Mouse (Mus musculus) cortical plate, adult 2 months (tissue): ENCODE data around the gene D16Ertd472e.

Experiments used
- CTCF ChIP-seq: fragments of 200-500 bp; IDR thresholded peaks from 2 replicates; pipeline ENCODE4 v1.5.1; 2011; ENCODE audit warnings: mild to moderate bottlenecking, control low read depth, low read length; ENCODE audit not compliant: insufficient read depth; ENCODE audit errors: extremely low read depth
- POLR2A ChIP-seq: fragments of 200-500 bp; IDR thresholded peaks from 2 replicates; pipeline ENCODE4 v1.6.1; 2011; ENCODE audit warnings: mild to moderate bottlenecking, low read length, control low read depth; ENCODE audit not compliant: insufficient read depth; ENCODE audit errors: extremely low read depth

GRCm38 (mm10) chr16:78585664-78586397 is 9.3 kb upstream of the D16Ertd472e start:
- TF ChIP-seq CTCF (no peak), POLR2A (no peak)
